In genomic region chr2:164803921-164804313, GRCm38 (mm10) we compare ENCODE assay signal across 8 mouse cellular contexts. TPM values are rescaled to one million over a fixed set of nuclear protein-coding genes. Genes with fewer than 3 reads are reported as not detected.
DNase-seq lines count a peak whose midpoint lies in the region; ATAC-seq and TF ChIP-seq lines count a peak whose summit lies in the region.

No protein-coding gene starts in this region.

- 60% methylated on average over 1 of the region's 1 CpGs for WGBS in heart, embryonic 16.5 days
- WGBS in hindbrain, embryonic 13.5 days, result 44% methylated on average over 1 of the region's 1 CpGs
- 45% methylated on average over 1 of the region's 1 CpGs for WGBS in midbrain, embryonic 12.5 days

- H3K4me2 ChIP-seq in heart, embryonic 16.5 days (ENCODE audit: low read depth, low read length), result peak overlapping the region; percentile 74
- H3K4me2 ChIP-seq in hindbrain, embryonic 13.5 days, result peak overlapping the region; percentile 70
- peak overlapping the region; percentile 88 for H3K4me2 ChIP-seq in midbrain, embryonic 12.5 days (replicated peaks)

- H3K9me3 ChIP-seq in heart, embryonic 16.5 days (replicated peaks; ENCODE audit: control insufficient read depth, low read length), result no peaks in the 10 kb centered on the region
- H3K9me3 ChIP-seq in G1E (replicated peaks), result no peaks in the 10 kb centered on the region
- no peaks in the 10 kb centered on the region for H3K9me3 ChIP-seq in hindbrain, embryonic 13.5 days
- H3K9me3 ChIP-seq in midbrain, embryonic 12.5 days, result no peaks in the 10 kb centered on the region

- no peak for DNase-seq in heart, adult 11 months
- no peak for DNase-seq in G1E (ENCODE audit: low spot score)
- no peak for DNase-seq in ovary, postnatal 36 days (ENCODE audit: low spot score)
- DNase-seq in gastrocnemius, postnatal 10 days, result no peak
- no peak for DNase-seq in gastrocnemius, postnatal 14 days

- no peaks in the 10 kb centered on the region for H3K27me3 ChIP-seq in heart, embryonic 16.5 days (ENCODE audit: control insufficient read depth, insufficient read depth, low read length)
- no peaks in the 10 kb centered on the region for H3K27me3 ChIP-seq in G1E (ENCODE audit: insufficient read depth, low read length)
- H3K27me3 ChIP-seq in hindbrain, embryonic 13.5 days, result no peaks in the 10 kb centered on the region
- no peaks in the 10 kb centered on the region for H3K27me3 ChIP-seq in midbrain, embryonic 12.5 days

- no peak for TF ChIP-seq CTCF in G1E (IDR thresholded peaks at IDR 0.05; ENCODE audit: low read depth, low read length)

- peaks cover 9% of the 10 kb centered on the region for H3K36me3 ChIP-seq in heart, embryonic 16.5 days (ENCODE audit: control insufficient read depth, insufficient read depth)
- H3K36me3 ChIP-seq in G1E (replicated peaks), result peaks cover 64% of the 10 kb centered on the region
- H3K36me3 ChIP-seq in hindbrain, embryonic 13.5 days, result peaks cover 37% of the 10 kb centered on the region
- H3K36me3 ChIP-seq in midbrain, embryonic 12.5 days, result peaks cover 22% of the 10 kb centered on the region

- no peak for ATAC-seq in heart, embryonic 16.5 days (replicated peaks; ENCODE audit: extremely low read depth, insufficient read depth, low FRiP score)
- no peak for ATAC-seq in G1E (ENCODE audit: extremely low read depth, insufficient number of reproducible peaks, low FRiP score, poor library complexity, severe bottlenecking)
- ATAC-seq in hindbrain, embryonic 13.5 days (ENCODE audit: low FRiP score), result no peak
- no peak for ATAC-seq in midbrain, embryonic 12.5 days (ENCODE audit: low FRiP score, low read depth)

- peak overlapping the region; percentile 92 for H3K9ac ChIP-seq in heart, embryonic 16.5 days (ENCODE audit: low read length)
- H3K9ac ChIP-seq in hindbrain, embryonic 13.5 days, result peak overlapping the region; percentile 84
- H3K9ac ChIP-seq in midbrain, embryonic 12.5 days (replicated peaks), result peak overlapping the region; percentile 81

- intact Hi-C loops in gastrocnemius, postnatal 14 days (cut with DNase I; ENCODE audit: low total_unique reads), result no loop called here

- H3K4me3 ChIP-seq in heart, embryonic 16.5 days (ENCODE audit: low read length), result peak overlapping the region; percentile 76
- peak overlapping the region; percentile 81 for H3K4me3 ChIP-seq in G1E (ENCODE audit: low read depth, low read length)
- H3K4me3 ChIP-seq in hindbrain, embryonic 13.5 days, result peak overlapping the region; percentile 84
- peak overlapping the region; percentile 65 for H3K4me3 ChIP-seq in midbrain, embryonic 12.5 days

- no peak overlapping the region; the same call in 1 of the 2 replicates for H3K27ac ChIP-seq in heart, embryonic 16.5 days (ENCODE audit: low read length)
- H3K27ac ChIP-seq in hindbrain, embryonic 13.5 days, result peak overlapping the region; percentile 86
- no peak overlapping the region for H3K27ac ChIP-seq in midbrain, embryonic 12.5 days (replicated peaks)

- H3K4me1 ChIP-seq in heart, embryonic 16.5 days (ENCODE audit: control insufficient read depth, insufficient read depth, low read length), result peaks cover 13% of the 10 kb centered on the region
- peaks cover 34% of the 10 kb centered on the region for H3K4me1 ChIP-seq in G1E (ENCODE audit: insufficient read depth, low read depth, low read length)
- peaks cover 49% of the 10 kb centered on the region for H3K4me1 ChIP-seq in hindbrain, embryonic 13.5 days (replicated peaks)
- H3K4me1 ChIP-seq in midbrain, embryonic 12.5 days, result peaks cover 19% of the 10 kb centered on the region

RNA-seq across cellular contexts. Expression of gene Acot8, which starts 0.8 kb away (rescaled TPM):
- polyA plus RNA-seq in heart, embryonic 16.5 days (2015; fragmentation: Nextera tagmentation; extraction: Ambion mirVana), result 15.7 and 16.7 TPM in 2 replicates
- total RNA-seq in G1E (2014; fragmentation: Nextera tagmentation) (12.9 and 16.6 TPM in 2 replicates), G1E (2017) (20.8 and 24.0 TPM in 2 replicates)
- 45.4 and 51.6 TPM in 2 replicates for polyA plus RNA-seq in G1E (2012)
- 19.4 and 19.8 TPM in 2 replicates for polyA plus RNA-seq in hindbrain, embryonic 13.5 days (2015; fragmentation: Nextera tagmentation; extraction: Ambion mirVana)
- 13.4 and 16.5 TPM in 2 replicates for polyA plus RNA-seq in midbrain, embryonic 12.5 days (2016; fragmentation: Nextera tagmentation; extraction: Ambion mirVana)
- total RNA-seq in gastrocnemius, postnatal 10 days (2021), result 10 to 100 TPM in 1 of 2 experiments, 1 to 10 TPM in 1; 9.7 to 10.4 TPM
- total RNA-seq in gastrocnemius, postnatal 14 days (2021), result 1 to 10 TPM; 9.0 to 9.7 TPM

RNA-seq across cellular contexts. Expression of gene Zswim3, which starts 1.0 kb away (rescaled TPM):
- 5.9 and 6.4 TPM in 2 replicates for polyA plus RNA-seq in heart, embryonic 16.5 days (2015; fragmentation: Nextera tagmentation; extraction: Ambion mirVana)
- total RNA-seq in G1E (2014; fragmentation: Nextera tagmentation) (7.1 and 10.2 TPM in 2 replicates), G1E (2017) (4.2 and 5.3 TPM in 2 replicates)
- 1.1 and 1.2 TPM in 2 replicates for polyA plus RNA-seq in G1E (2012)
- polyA plus RNA-seq in hindbrain, embryonic 13.5 days (2015; fragmentation: Nextera tagmentation; extraction: Ambion mirVana), result 13.7 and 14.6 TPM in 2 replicates
- 10.8 and 12.1 TPM in 2 replicates for polyA plus RNA-seq in midbrain, embryonic 12.5 days (2016; fragmentation: Nextera tagmentation; extraction: Ambion mirVana)
- 1 to 10 TPM; 1.2 to 1.4 TPM for total RNA-seq in gastrocnemius, postnatal 10 days (2021)
- 1 to 10 TPM; 1.1 to 1.2 TPM for total RNA-seq in gastrocnemius, postnatal 14 days (2021)

RNA-seq across cellular contexts. Expression of gene Snx21, which starts 18.3 kb away (rescaled TPM):
- 40.6 and 45.6 TPM in 2 replicates for polyA plus RNA-seq in heart, embryonic 16.5 days (2015; fragmentation: Nextera tagmentation; extraction: Ambion mirVana)
- total RNA-seq in G1E (2014; fragmentation: Nextera tagmentation), result 4.7 and 6.8 TPM in 2 replicates
- 1.3 and 1.7 TPM in 2 replicates for total RNA-seq in G1E (2017)
- 3.5 and 5.0 TPM in 2 replicates for polyA plus RNA-seq in G1E (2012)
- 21.0 and 22.4 TPM in 2 replicates for polyA plus RNA-seq in hindbrain, embryonic 13.5 days (2015; fragmentation: Nextera tagmentation; extraction: Ambion mirVana)
- 14.4 and 18.3 TPM in 2 replicates for polyA plus RNA-seq in midbrain, embryonic 12.5 days (2016; fragmentation: Nextera tagmentation; extraction: Ambion mirVana)
- 10 to 100 TPM; 18.1 to 20.5 TPM for total RNA-seq in gastrocnemius, postnatal 10 days (2021)
- 10 to 100 TPM; 18.0 to 18.7 TPM for total RNA-seq in gastrocnemius, postnatal 14 days (2021)

RNA-seq across cellular contexts. Expression of gene Zswim1, which starts 18.6 kb away (rescaled TPM):
- 10.6 and 12.1 TPM in 2 replicates for polyA plus RNA-seq in heart, embryonic 16.5 days (2015; fragmentation: Nextera tagmentation; extraction: Ambion mirVana)
- total RNA-seq in G1E (2014; fragmentation: Nextera tagmentation), result 19.0 and 22.2 TPM in 2 replicates
- total RNA-seq in G1E (2017), result 3.8 and 4.1 TPM in 2 replicates
- 33.9 and 38.4 TPM in 2 replicates for polyA plus RNA-seq in G1E (2012)
- 23.9 and 24.3 TPM in 2 replicates for polyA plus RNA-seq in hindbrain, embryonic 13.5 days (2015; fragmentation: Nextera tagmentation; extraction: Ambion mirVana)
- polyA plus RNA-seq in midbrain, embryonic 12.5 days (2016; fragmentation: Nextera tagmentation; extraction: Ambion mirVana), result 23.8 and 25.0 TPM in 2 replicates
- 1 to 10 TPM; 3.5 to 4.5 TPM for total RNA-seq in gastrocnemius, postnatal 10 days (2021)
- 1 to 10 TPM; 3.3 to 4.6 TPM for total RNA-seq in gastrocnemius, postnatal 14 days (2021)

RNA-seq across cellular contexts. Expression of gene Tnnc2, which starts 24.1 kb away (rescaled TPM):
- 6.7 and 28.8 TPM in 2 replicates for polyA plus RNA-seq in heart, embryonic 16.5 days (2015; fragmentation: Nextera tagmentation; extraction: Ambion mirVana)
- total RNA-seq in G1E (2014; fragmentation: Nextera tagmentation) (not detected in 2 replicates), G1E (2017) (not detected in 2 replicates)
- not detected in 2 replicates for polyA plus RNA-seq in G1E (2012)
- polyA plus RNA-seq in hindbrain, embryonic 13.5 days (2015; fragmentation: Nextera tagmentation; extraction: Ambion mirVana), result 1.3 and 3.9 TPM in 2 replicates
- 0.52 and 0.77 TPM in 2 replicates for polyA plus RNA-seq in midbrain, embryonic 12.5 days (2016; fragmentation: Nextera tagmentation; extraction: Ambion mirVana)
- over 10,000 TPM; 13,775 to 14,965 TPM for total RNA-seq in gastrocnemius, postnatal 10 days (2021)
- over 10,000 TPM; 14,912 to 15,737 TPM for total RNA-seq in gastrocnemius, postnatal 14 days (2021)
